Mouse (Mus musculus) intestine, embryonic 14.5 days (tissue): ENCODE results near the gene Ccdc137. TPM values are rescaled to one million over a fixed set of nuclear protein-coding genes. Genes with fewer than 3 reads are reported as not detected.
A peak's percentile ranks its signal among the peaks of the same experiment; 100 is the strongest.

ENCODE experiments used
- ATAC-seq: fragments of 200-750 bp; cut with Nextera tagmentation; replicated peaks from 2 replicates; pipeline ENCODE4 v1.8.0; 2017; ENCODE audit warnings: low read depth, moderate number of reproducible peaks, moderate TSS enrichment, moderate library complexity; ENCODE audit not compliant: low FRiP score, low TSS enrichment
- DNase-seq: peaks from one replicate; pipeline ENCODE4 v3.0.0-alpha.2; 2018; ENCODE audit warnings: low spot score
- H3K27ac ChIP-seq: fragments of 300-500 bp; sonication (generic); 2 replicates; pipeline ENCODE4 v1.5.1; 2014; ENCODE audit warnings: low read depth, mild to moderate bottlenecking, control low read depth
- H3K27me3 ChIP-seq: fragments of 300-500 bp; sonication (generic); replicated peaks from 2 replicates; pipeline ENCODE4 v1.6.1; 2014; ENCODE audit warnings: low read length, control low read depth; ENCODE audit not compliant: control insufficient read depth, insufficient read depth
- H3K36me3 ChIP-seq: fragments of 300-500 bp; sonication (generic); 2 replicates; pipeline ENCODE4 v1.6.1; 2014; ENCODE audit warnings: low read length, control low read depth; ENCODE audit not compliant: control insufficient read depth, insufficient read depth
- H3K4me1 ChIP-seq: fragments of 300-500 bp; sonication (generic); replicated peaks from 2 replicates; pipeline ENCODE4 v1.6.1; 2014; ENCODE audit warnings: low read length, control low read depth, mixed read lengths; ENCODE audit not compliant: control insufficient read depth, insufficient read depth
- H3K4me2 ChIP-seq: fragments of 300-500 bp; sonication (generic); 2 replicates; pipeline ENCODE4 v1.6.1; 2014; ENCODE audit warnings: low read length
- H3K4me3 ChIP-seq: fragments of 300-500 bp; sonication (generic); 2 replicates; pipeline ENCODE4 v1.5.1; 2014; ENCODE audit warnings: low read depth, low read length, control low read depth, mixed read lengths
- H3K9ac ChIP-seq: fragments of 300-500 bp; sonication (generic); 2 replicates; pipeline ENCODE4 v1.6.1; 2014; ENCODE audit warnings: mild to moderate bottlenecking, low read length
- H3K9me3 ChIP-seq: fragments of 300-500 bp; sonication (generic); 2 replicates; pipeline ENCODE4 v1.6.1; 2016; ENCODE audit warnings: low read length, control low read depth; ENCODE audit not compliant: control insufficient read depth
- WGBS: fragments of 180-500 bp; shearing (Covaris S2); extraction: QIAGEN DNeasy Blood & Tissue Kit; methylation state at CpG from one replicate; pipeline ENCODE4 v1.1.7; 2014; 5-methylcytosine and 5-hydroxymethylcytosine counted together
- polyA plus RNA-seq: library from polyadenylated mRNA; unstranded; fragments of >200 nt; fragmentation: Nextera tagmentation; extraction: Ambion mirVana; gene quantifications from 2 replicates; pipeline ENCODE4 v1.2.1, GENCODE M21; 2014

Ccdc137 gene
- polyA plus RNA-seq, 1 experiment from 2014 or later: 31.2 TPM

DNA sequence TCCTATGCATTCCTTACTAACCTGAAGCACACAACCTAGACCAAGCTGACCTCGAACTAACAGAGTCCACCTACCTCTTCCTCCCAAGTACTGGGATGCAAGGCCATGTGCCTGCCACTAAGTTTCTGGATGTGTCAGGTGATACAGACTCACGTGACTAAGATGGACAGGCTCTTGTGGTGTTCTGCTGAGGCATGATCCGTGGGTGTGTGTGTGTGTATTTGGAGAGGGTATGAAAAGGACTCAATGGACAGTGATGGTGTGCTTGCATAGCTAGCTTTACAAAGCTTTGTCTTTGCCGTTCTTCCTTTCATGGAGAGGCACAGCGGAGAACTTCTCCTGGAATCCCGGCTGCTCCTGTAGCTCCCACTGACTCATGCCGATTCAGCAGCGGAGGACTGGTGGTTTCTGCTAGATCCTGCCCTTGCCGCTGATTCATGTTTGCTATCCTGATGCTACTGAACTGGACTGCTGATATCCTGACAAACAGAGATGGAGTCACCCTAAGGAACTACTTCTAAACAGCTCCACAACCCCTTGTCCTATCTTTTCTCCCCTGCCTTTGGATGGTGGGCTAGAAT is 50.5 kb downstream of the Ccdc137 start:
- DNase-seq: no peak
- no peak overlapping the region for H3K4me3 ChIP-seq
- H3K4me2 ChIP-seq: no peak overlapping the region
- H3K36me3 ChIP-seq: no peaks in the 10 kb centered on the region
- H3K9ac ChIP-seq: no peak overlapping the region
- peak overlapping the region; percentile 7; the same call in 1 of the 2 replicates for H3K27ac ChIP-seq
- WGBS: 79% methylated on average over 9 of the region's 9 CpGs
- H3K9me3 ChIP-seq: no peaks in the 10 kb centered on the region
- no peak for ATAC-seq
- peaks cover 4% of the 10 kb centered on the region; the same call in 1 of the 2 replicates for H3K4me1 ChIP-seq
- H3K27me3 ChIP-seq: no peaks in the 10 kb centered on the region

DNA sequence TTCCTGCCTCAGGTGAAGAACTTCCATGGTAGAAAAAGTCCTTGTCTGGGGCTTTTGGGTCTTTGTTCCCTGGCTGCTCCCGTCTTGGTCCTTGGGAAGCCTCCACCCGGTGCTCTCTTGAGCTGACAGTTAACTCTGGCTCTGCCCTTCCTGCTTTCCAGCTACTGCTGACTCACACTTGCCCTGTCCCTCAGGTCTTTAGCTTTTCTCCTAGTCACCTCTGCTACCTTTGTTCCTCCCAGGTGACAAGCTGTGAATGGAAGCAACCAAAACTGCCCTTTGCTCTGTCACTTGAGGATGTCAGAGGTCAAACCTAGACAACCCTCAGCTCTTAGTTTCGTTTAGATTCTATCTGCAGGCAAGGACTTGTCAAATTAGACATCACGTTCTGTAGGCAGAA is 52.0 kb downstream of the Ccdc137 start:
- Histone ChIP-seq H3K9me3 (no peaks in the 10 kb centered on the region), H3K27ac (0 out of 2 replicates have a peak overlapping the region, but pooled peaks have one; percentile 40), H3K27me3 (no peaks in the 10 kb centered on the region), H3K4me1 (peaks cover 4% of the 10 kb centered on the region; the same call in 1 of the 2 replicates), H3K4me3 (no peak overlapping the region), H3K4me2 (no peak overlapping the region), H3K36me3 (no peaks in the 10 kb centered on the region), H3K9ac (no peak overlapping the region)
- 60% methylated on average over 4 of the region's 4 CpGs for WGBS
- no peak for ATAC-seq
- no peak for DNase-seq

DNA sequence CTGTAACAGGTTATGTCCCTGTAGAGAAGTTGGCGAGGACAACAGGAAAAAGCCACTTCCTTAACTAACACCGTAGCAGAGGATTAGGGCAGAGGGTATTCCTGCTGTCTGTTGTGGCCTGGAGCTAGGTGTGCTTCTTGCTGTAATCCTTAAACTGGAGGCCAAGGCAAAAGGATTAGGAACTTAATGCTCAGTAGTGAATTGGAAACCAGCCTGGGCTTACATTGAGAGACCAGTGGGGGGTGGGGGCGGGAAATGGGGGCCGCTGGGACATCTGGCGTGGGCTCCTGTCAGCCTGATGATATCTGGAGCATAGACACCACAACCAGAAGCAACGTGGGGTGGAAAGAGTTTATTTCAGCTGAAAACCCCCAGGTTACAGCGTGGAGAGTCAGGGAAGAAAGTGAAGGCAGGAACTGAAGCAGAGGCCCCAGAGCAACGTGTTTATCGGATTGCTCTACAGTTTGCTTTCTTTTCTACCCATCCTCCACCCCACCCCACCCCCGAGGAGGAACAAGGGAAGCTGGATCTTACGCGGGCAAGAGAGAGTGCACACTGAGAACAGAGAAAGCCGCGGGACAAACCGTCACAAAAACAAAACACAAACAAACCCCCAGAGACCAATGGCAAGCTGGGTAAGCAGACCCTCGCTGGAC is 52.6 kb downstream of the Ccdc137 start:
- Histone ChIP-seq H3K9ac (0 out of 2 replicates have a peak overlapping the region, but pooled peaks have one; percentile 14), H3K36me3 (no peaks in the 10 kb centered on the region), H3K4me1 (peaks cover 4% of the 10 kb centered on the region; the same call in 1 of the 2 replicates), H3K27ac (peak overlapping the region; percentile 40; the same call in 1 of the 2 replicates), H3K4me2 (peak overlapping the region; percentile 47), H3K27me3 (no peaks in the 10 kb centered on the region), H3K4me3 (peak overlapping the region; percentile 16), H3K9me3 (no peaks in the 10 kb centered on the region)
- DNase-seq (no peak), ATAC-seq (no peak)
- 11% methylated on average over 16 of the region's 16 CpGs for WGBS

DNA sequence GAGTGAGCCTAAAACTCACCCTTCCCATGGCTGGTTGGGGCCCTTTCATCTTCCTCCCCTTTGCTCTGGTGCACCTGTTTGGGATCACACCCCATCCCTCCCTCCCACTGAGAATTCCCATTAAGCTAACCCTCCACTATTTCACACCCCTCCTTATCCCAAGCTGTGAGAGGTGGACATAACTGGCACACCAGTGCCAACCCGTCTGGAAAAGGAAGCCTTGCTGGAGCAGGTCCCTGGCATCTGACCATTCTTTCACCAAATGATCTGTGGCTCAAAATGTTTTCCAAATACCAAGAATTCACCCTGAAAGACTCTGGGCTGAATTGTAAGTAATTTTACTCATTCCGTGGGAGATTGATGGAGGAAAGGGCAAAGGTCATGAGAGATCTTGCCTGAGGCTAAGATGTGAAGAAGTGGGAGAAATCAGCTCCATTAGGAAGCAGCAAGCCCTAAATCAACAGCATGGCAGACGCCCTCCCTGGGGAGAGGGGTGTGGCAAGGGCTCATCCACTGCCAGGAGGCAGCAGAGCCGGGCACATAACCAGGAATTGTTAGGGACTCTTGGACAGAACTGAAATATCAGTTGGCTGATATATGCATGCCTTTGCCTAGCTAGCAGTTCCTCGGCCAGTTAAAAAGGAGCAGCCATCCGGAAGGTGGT is 55.0 kb downstream of the Ccdc137 start:
- Histone ChIP-seq H3K27ac (no peak overlapping the region), H3K9ac (no peak overlapping the region), H3K36me3 (no peaks in the 10 kb centered on the region), H3K9me3 (no peaks in the 10 kb centered on the region), H3K4me3 (no peak overlapping the region), H3K4me1 (peaks cover 4% of the 10 kb centered on the region; the same call in 1 of the 2 replicates), H3K27me3 (no peaks in the 10 kb centered on the region), H3K4me2 (no peak overlapping the region)
- DNase-seq (no peak), ATAC-seq (no peak)
- 31% methylated on average over 6 of the region's 6 CpGs for WGBS

Other genes starting within 250 kb of the Ccdc137 start
- 12.1 and 12.7 TPM in 2 replicates for gene Bahcc1, start 225.2 kb upstream of the Ccdc137 start, polyA plus RNA-seq
- 2,797 and 3,021 TPM in 2 replicates for gene Actg1, start 109.6 kb upstream of the Ccdc137 start, polyA plus RNA-seq
- 0.12 and 0.65 TPM in 2 replicates for gene Fscn2, start 96.6 kb upstream of the Ccdc137 start, polyA plus RNA-seq
- 32.6 and 37.0 TPM in 2 replicates for gene Faap100, start 79.4 kb upstream of the Ccdc137 start, polyA plus RNA-seq
- gene Nploc4, start 20.4 kb upstream of the Ccdc137 start, polyA plus RNA-seq: 34.5 and 37.4 TPM in 2 replicates
- gene Tspan10, start 15.5 kb upstream of the Ccdc137 start, polyA plus RNA-seq: not detected in 2 replicates
- not detected in 2 replicates for gene Pde6g, start 4.6 kb upstream of the Ccdc137 start, polyA plus RNA-seq
- 16.5 and 17.5 TPM in 2 replicates for gene Oxld1, start within 50 bp of the Ccdc137 start, polyA plus RNA-seq
- gene Arl16, start 9.5 kb downstream of the Ccdc137 start, polyA plus RNA-seq: 46.0 and 46.8 TPM in 2 replicates
- 218 and 226 TPM in 2 replicates for gene Mrpl12, start 26.5 kb downstream of the Ccdc137 start, polyA plus RNA-seq
- 74.6 and 83.1 TPM in 2 replicates for gene Slc25a10, start 33.7 kb downstream of the Ccdc137 start, polyA plus RNA-seq
- gene Gcgr, start 72.6 kb downstream of the Ccdc137 start, polyA plus RNA-seq: 0.42 and 0.50 TPM in 2 replicates
- gene Mcrip1, start 91.6 kb downstream of the Ccdc137 start, polyA plus RNA-seq: 191 and 209 TPM in 2 replicates
- 0.24 TPM in 1 of 2 replicates, not detected in the other for gene Ppp1r27, start 93.0 kb downstream of the Ccdc137 start, polyA plus RNA-seq
- gene P4hb, start 115.1 kb downstream of the Ccdc137 start, polyA plus RNA-seq: 746 and 800 TPM in 2 replicates
- gene Arhgdia, start 123.5 kb downstream of the Ccdc137 start, polyA plus RNA-seq: 627 and 633 TPM in 2 replicates
- 387 and 448 TPM in 2 replicates for gene Alyref, start 140.2 kb downstream of the Ccdc137 start, polyA plus RNA-seq
- gene Anapc11, start 140.3 kb downstream of the Ccdc137 start, polyA plus RNA-seq: 244 TPM in 2 replicates
- 3.5 and 4.4 TPM in 2 replicates for gene Npb, start 150.4 kb downstream of the Ccdc137 start, polyA plus RNA-seq
- gene Pcyt2, start 159.8 kb downstream of the Ccdc137 start, polyA plus RNA-seq: 157 and 179 TPM in 2 replicates
- 31.8 and 35.6 TPM in 2 replicates for gene Sirt7, start 167.1 kb downstream of the Ccdc137 start, polyA plus RNA-seq
- 20.1 and 25.0 TPM in 2 replicates for gene Mafg, start 175.5 kb downstream of the Ccdc137 start, polyA plus RNA-seq
- gene Pycr1, start 185.7 kb downstream of the Ccdc137 start, polyA plus RNA-seq: 22.4 and 23.2 TPM in 2 replicates
- 0.32 TPM in 1 of 2 replicates, not detected in the other for gene Myadml2, start 190.0 kb downstream of the Ccdc137 start, polyA plus RNA-seq
- gene Notum, start 203.1 kb downstream of the Ccdc137 start, polyA plus RNA-seq: 1.1 and 1.3 TPM in 2 replicates
- 93.2 and 104 TPM in 2 replicates for gene Aspscr1, start 214.9 kb downstream of the Ccdc137 start, polyA plus RNA-seq